Mouse (Mus musculus) embryonic facial prominence, embryonic 14.5 days (tissue): ENCODE data around the gene Endou. TPM values are rescaled to one million over a fixed set of nuclear protein-coding genes. Genes with fewer than 3 reads are reported as not detected.

Experiments used
- ATAC-seq: fragments of 200-750 bp; cut with Nextera tagmentation; 2 replicates; pipeline ENCODE4 v1.8.0; 2017; ENCODE audit warnings: low read depth, moderate number of reproducible peaks, moderate TSS enrichment
- DNase-seq: peaks from one replicate; pipeline ENCODE4 v3.0.0-alpha.2; 2015; ENCODE audit warnings: low spot score
- H3K27ac ChIP-seq: fragments of 300-500 bp; sonication (generic); replicated peaks from 2 replicates; pipeline ENCODE4 v1.5.1; 2014; ENCODE audit warnings: low read depth, mild to moderate bottlenecking, low read length, moderate library complexity
- H3K27me3 ChIP-seq: fragments of 300-500 bp; sonication (generic); replicated peaks from 2 replicates; pipeline ENCODE4 v1.6.1; 2014; ENCODE audit warnings: low read length; ENCODE audit not compliant: control insufficient read depth, insufficient read depth
- H3K36me3 ChIP-seq: fragments of 300-500 bp; sonication (generic); 2 replicates; pipeline ENCODE4 v1.6.1; 2014; ENCODE audit warnings: low read length, mixed read lengths; ENCODE audit not compliant: control insufficient read depth, insufficient read depth
- H3K4me1 ChIP-seq: fragments of 300-500 bp; sonication (generic); 2 replicates; pipeline ENCODE4 v1.6.1; 2014; ENCODE audit warnings: antibody characterized with exemption, low read length; ENCODE audit not compliant: control insufficient read depth, insufficient read depth
- H3K4me2 ChIP-seq: fragments of 300-500 bp; sonication (generic); 2 replicates; pipeline ENCODE4 v1.6.1; 2014; ENCODE audit warnings: low read depth, mild to moderate bottlenecking, low read length, moderate library complexity, mixed read lengths
- H3K4me3 ChIP-seq: fragments of 300-500 bp; sonication (generic); 2 replicates; pipeline ENCODE4 v1.5.1; 2014; ENCODE audit warnings: low read depth, mild to moderate bottlenecking, low read length
- H3K9ac ChIP-seq: fragments of 300-500 bp; sonication (generic); 2 replicates; pipeline ENCODE4 v1.6.1; 2014; ENCODE audit warnings: low read depth, mild to moderate bottlenecking, low read length, moderate library complexity, mixed read lengths
- H3K9me3 ChIP-seq: fragments of 300-500 bp; sonication (generic); 2 replicates; pipeline ENCODE4 v1.6.1; 2016; ENCODE audit warnings: low read length; ENCODE audit not compliant: control insufficient read depth
- WGBS: fragments of 180-500 bp; shearing (Covaris S2); extraction: QIAGEN DNeasy Blood & Tissue Kit; methylation state at CpG from one replicate; pipeline ENCODE4 v1.1.7; 2014; 5-methylcytosine and 5-hydroxymethylcytosine counted together
- polyA plus RNA-seq: library from polyadenylated mRNA; unstranded; fragments of >200 nt; fragmentation: Nextera tagmentation; extraction: Ambion mirVana; gene quantifications from 2 replicates; pipeline ENCODE4 v1.2.1, GENCODE M21; 2014

The Endou gene
- polyA plus RNA-seq, 1 experiment from 2014 or later: 4.1 TPM

GRCm38 (mm10) chr15:97666457-97666770 is 64.7 kb downstream of the Endou start:
- H3K27me3 ChIP-seq: no peaks in the 10 kb centered on the region
- ATAC-seq: no peak
- WGBS: 88% methylated on average over 10 of the region's 10 CpGs
- no peaks in the 10 kb centered on the region for H3K9me3 ChIP-seq
- H3K4me2 ChIP-seq: no peak overlapping the region
- no peaks in the 10 kb centered on the region for H3K36me3 ChIP-seq
- no peak overlapping the region for H3K9ac ChIP-seq
- no peak overlapping the region for H3K27ac ChIP-seq
- no peaks in the 10 kb centered on the region for H3K4me1 ChIP-seq
- DNase-seq: no peak
- no peak overlapping the region for H3K4me3 ChIP-seq

GRCm38 (mm10) chr15:97665770-97666456 is 65.2 kb downstream of the Endou start:
- Histone ChIP-seq H3K4me1 (no peaks in the 10 kb centered on the region), H3K27ac (no peak overlapping the region), H3K9me3 (no peaks in the 10 kb centered on the region), H3K4me3 (no peak overlapping the region), H3K9ac (no peak overlapping the region), H3K4me2 (no peak overlapping the region), H3K27me3 (no peaks in the 10 kb centered on the region), H3K36me3 (no peaks in the 10 kb centered on the region)
- no peak for ATAC-seq
- DNase-seq: no peak
- 74% methylated on average over 25 of the region's 25 CpGs for WGBS

GRCm38 (mm10) chr15:97664981-97665668 is 66.0 kb downstream of the Endou start:
- H3K4me2 ChIP-seq: no peak overlapping the region
- no peaks in the 10 kb centered on the region for H3K9me3 ChIP-seq
- no peak overlapping the region for H3K9ac ChIP-seq
- ATAC-seq: no peak
- H3K27me3 ChIP-seq: no peaks in the 10 kb centered on the region
- 58% methylated on average over 16 of the region's 16 CpGs for WGBS
- no peak overlapping the region for H3K4me3 ChIP-seq
- H3K4me1 ChIP-seq: no peaks in the 10 kb centered on the region
- no peaks in the 10 kb centered on the region for H3K36me3 ChIP-seq
- H3K27ac ChIP-seq: no peak overlapping the region
- DNase-seq: no peak

- peak overlapping the region; percentile 41 for H3K4me3 ChIP-seq
- H3K9me3 ChIP-seq: no peaks in the 10 kb centered on the region
- H3K9ac ChIP-seq: peak overlapping the region; percentile 56
- H3K27ac ChIP-seq: no peak overlapping the region
- peak; percentile 87 for DNase-seq
- 7% methylated on average over 19 of the region's 19 CpGs for WGBS
- H3K27me3 ChIP-seq: no peaks in the 10 kb centered on the region
- H3K36me3 ChIP-seq: no peaks in the 10 kb centered on the region
- no peaks in the 10 kb centered on the region for H3K4me1 ChIP-seq
- ATAC-seq: peak; percentile 75; the same call in 1 of the 2 replicates
- peak overlapping the region; percentile 68 for H3K4me2 ChIP-seq
These were observed 67.3 kb downstream of the Endou start for GRCm38 (mm10) chr15:97663750-97664406.

Other genes with a start within 250 kb of the Endou start
- 25.4 and 29.6 TPM in 2 replicates for gene Rpap3, start 25.5 kb downstream of the Endou start, polyA plus RNA-seq
- 8.0 and 8.3 TPM in 2 replicates for gene Rapgef3, start 36.6 kb upstream of the Endou start, polyA plus RNA-seq
- 37.5 and 41.9 TPM in 2 replicates for gene Slc48a1, start 47.2 kb upstream of the Endou start, polyA plus RNA-seq
- gene Hdac7, start 113.2 kb upstream of the Endou start, polyA plus RNA-seq: 30.8 and 31.7 TPM in 2 replicates
- 2.9 and 3.6 TPM in 2 replicates for gene Vdr, start 179.3 kb upstream of the Endou start, polyA plus RNA-seq
- 47.2 and 51.6 TPM in 2 replicates for gene Tmem106c, start 232.9 kb upstream of the Endou start, polyA plus RNA-seq